Mouse (Mus musculus) inflammation-experienced regulatory T-cells, adult 6 months (primary cell): ENCODE measurements at regions not wholly inside any gene's neighbourhood (a gene's known extent, or its start where the extent isn't known, plus 50 kb on each side); places are given as distances from the start of the nearest gene placed in this dataset.
"Not testable (repeated sequence)": the region's sequence is repeated elsewhere in the genome, so short reads cannot be mapped to it uniquely, and the experiment has no call there.

Source experiments
- ATAC-seq: one replicate; pipeline ENCODE4 v1.8.0; 2017

DNA sequence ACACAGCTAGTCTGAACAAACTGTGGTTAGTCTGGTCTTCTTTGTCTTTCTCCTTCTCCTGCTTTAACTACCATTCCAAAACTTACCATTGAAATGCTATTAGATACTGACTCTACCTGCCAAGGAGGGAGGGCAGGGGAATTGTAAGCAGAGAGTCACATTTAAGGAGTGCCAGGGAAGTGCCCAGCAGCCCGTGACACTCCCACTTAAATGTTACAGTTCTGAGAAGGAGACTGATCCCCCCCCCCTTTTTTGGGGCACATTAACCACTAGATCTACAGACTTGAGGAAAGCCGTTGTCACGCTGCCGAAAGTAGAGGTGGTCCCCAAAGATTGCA lies 166.9 kb upstream of the Rgma start:
- no peak for ATAC-seq

- no peak for ATAC-seq
These were observed 166.3 kb upstream of the Rgma start for GRCm38 (mm10) chr7:73208817-73209602.

DNA sequence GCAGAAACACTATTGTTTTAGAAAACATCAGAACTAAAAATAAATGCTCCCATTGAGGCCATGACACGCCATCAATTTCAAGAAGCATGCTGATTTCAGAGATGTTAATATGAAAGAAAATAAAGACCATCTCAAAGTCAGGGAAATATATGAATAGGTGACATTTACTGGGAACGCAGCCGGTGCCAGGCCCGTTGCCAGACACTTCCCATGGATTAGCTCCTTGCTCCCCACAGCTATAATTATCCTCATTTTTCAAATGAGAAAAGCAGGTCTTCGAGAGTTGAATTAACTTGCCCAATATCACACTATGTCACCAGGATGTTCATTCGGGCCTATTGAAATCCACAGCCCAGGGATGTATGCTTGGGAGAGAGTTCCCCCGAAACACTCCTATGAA lies 165.2 kb upstream of the Rgma start:
- ATAC-seq = no peak

DNA sequence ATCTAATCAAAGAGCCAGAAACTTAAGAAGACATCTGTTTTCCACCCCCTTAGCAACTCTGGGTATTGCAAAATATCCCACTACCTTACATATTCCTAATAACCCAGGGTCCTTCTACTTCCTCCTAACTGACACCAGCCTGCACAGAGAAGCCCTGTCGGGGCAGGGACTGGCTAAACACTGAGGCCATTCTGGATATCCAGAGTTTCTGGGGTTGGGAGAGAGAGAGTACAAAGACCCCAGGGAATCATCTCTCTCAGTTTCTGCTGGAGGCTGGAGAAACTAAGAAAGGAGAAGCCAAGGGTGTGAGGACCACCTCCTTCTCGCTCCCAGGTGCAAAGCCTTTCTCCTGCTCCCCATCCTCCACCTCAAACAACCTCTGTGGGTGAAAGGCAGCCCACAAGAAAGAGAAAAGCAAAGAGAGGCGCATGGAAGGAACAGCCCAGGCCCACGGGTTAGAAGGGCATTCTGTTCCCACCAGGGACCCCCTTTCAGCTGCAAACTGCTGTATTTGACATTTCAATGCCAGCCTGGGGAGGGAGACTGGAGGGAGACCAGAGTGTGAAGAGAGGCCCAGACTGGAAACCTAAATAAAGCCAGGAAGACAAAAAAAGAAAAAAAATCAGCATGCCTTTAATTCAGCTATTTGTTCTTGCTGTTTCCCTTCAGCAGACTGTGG lies 152.9 kb upstream of the Rgma start:
- ATAC-seq = no peak

- ATAC-seq = no peak
These were observed 152.3 kb upstream of the Rgma start for GRCm38 (mm10) chr7:73222929-73223512.

- no peak for ATAC-seq
These were observed 141.7 kb upstream of the Rgma start for GRCm38 (mm10) chr7:73233539-73234158.

DNA sequence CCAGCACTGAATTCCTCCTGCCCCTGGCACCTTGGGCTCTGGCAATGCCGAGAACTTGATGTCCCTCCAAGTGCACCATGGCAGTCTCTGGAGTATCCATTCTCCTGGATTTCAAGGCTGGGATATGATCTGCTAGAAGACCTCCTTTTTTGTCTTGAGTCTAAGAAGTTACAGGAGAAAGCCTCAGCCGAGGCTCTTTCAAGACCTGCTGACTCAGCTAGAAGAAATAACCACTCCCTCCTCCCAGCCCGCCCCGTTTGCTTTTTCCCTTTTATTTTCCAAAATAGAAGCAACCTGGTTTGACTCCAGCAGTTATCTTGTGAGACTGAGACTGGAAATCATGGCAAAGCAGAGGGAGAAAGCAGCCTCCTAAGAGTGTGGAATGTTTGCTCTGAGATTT lies 136.8 kb upstream of the Rgma start:
- ATAC-seq = no peak

- no peak for ATAC-seq
These were observed 131.5 kb upstream of the Rgma start for GRCm38 (mm10) chr7:73243591-73244355.

GRCm38 (mm10) chr7:73245431-73245830 lies 129.9 kb upstream of the Rgma start:
- no peak for ATAC-seq

DNA sequence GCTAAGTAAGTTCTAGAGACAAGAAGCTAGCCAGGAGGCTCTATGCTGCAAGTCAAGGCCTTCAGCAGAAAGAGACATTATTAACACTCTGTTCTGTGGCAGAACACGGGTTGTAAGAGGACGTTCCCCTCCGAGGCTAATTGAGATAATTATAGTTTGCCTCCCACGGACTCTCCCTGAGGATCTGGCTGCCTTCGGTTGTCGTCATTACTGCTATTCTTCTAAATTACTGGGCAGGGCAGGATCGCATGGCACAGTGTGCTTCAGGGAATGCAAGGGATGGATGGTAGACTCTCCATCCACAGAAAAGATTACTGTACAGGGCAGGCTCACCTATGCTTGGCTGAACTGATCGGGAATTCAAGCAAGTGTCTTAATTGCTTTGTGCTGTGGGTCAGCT lies 124.7 kb upstream of the Rgma start:
- ATAC-seq = no peak

DNA sequence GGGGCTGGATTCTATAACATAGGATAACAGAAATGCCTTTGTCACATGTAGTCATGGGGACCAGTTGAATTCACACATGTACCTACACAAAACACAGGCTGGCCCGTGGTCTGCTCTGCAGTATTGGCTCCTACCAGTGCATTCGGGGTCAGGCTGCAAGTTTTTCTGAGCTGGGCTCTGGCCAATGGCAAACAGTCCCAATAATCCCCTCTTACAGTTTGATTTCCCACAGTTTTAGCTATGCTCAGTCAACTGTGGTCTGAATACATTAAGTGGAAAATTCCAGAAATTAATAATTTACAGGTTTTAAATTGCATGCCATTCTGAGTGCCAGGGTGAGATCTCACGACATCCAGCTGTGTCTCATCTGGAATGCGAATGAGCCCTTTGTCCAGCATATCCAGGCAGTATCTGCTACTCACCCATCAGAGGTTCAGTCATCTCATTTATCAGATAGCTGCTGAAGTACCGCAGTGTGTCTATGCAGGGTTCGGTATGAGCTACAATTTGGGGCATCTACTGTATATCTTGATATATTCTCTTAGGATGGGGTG lies 124.0 kb upstream of the Rgma start:
- ATAC-seq = no peak

GRCm38 (mm10) chr7:73254972-73255371 lies 120.3 kb upstream of the Rgma start:
- not testable (repeated sequence) for ATAC-seq

- no peak for ATAC-seq
These were observed 115.2 kb upstream of the Rgma start for GRCm38 (mm10) chr7:73260140-73260539.

- ATAC-seq = no peak
These were observed 113.6 kb upstream of the Rgma start for GRCm38 (mm10) chr7:73261750-73262149.

DNA sequence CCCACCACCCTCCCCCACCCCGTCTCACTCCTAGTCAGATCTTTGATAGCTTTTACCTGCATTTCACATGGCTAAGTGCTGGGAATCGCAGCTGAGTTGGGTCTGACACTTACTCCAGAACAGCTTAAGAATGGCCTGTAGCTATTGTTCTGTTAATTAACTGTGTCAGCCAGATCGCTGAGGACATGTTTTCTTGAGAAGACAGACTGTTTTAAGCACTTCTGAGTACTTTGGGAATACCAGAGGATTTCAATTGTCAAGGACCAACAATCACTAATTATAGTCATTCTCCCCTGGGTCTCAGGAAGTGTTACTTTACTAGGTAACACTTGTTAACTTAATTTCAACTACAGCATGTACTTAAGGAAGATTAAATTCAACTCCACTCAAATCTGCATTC lies 112.8 kb upstream of the Rgma start:
- no peak for ATAC-seq

DNA sequence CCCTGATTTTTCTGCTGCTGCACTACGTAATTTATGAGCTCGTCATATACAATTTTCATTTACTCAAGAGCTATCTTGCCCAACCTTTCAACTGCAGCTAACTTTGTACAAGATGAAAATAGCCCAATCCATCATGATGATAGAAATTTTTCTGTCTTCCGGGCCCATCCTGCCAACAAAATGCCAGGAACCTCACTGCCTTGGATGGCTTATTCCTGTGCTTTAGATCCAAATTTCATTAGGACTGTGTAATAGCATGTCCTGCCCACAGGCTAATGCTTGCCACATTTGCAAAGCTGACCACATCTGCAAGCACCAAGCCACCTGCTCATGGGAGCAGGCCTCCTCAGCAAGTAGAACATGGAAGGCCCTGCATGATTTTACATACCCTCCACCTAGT lies 105.7 kb upstream of the Rgma start:
- no peak for ATAC-seq

- no peak for ATAC-seq
These were observed 102.5 kb upstream of the Rgma start for GRCm38 (mm10) chr7:73272787-73273186.

- ATAC-seq = no peak
These were observed 99.5 kb upstream of the Rgma start for GRCm38 (mm10) chr7:73275814-73276271.

GRCm38 (mm10) chr7:73278616-73279015 lies 96.7 kb upstream of the Rgma start:
- ATAC-seq = no peak

GRCm38 (mm10) chr7:73279936-73280445 lies 95.3 kb upstream of the Rgma start:
- no peak for ATAC-seq

GRCm38 (mm10) chr7:73286244-73286643 lies 89.1 kb upstream of the Rgma start:
- no peak for ATAC-seq

- ATAC-seq = no peak
These were observed 82.0 kb upstream of the Rgma start for GRCm38 (mm10) chr7:73293337-73293736.
